Mouse (Mus musculus): ENCODE data around the gene Gm21693. TPM values are rescaled to one million over a fixed set of nuclear protein-coding genes. Genes with fewer than 3 reads are reported as not detected.
"Not testable (repeated sequence)": the region's sequence is repeated elsewhere in the genome, so short reads cannot be mapped to it uniquely, and the experiment has no call there.

The Gm21693 gene
- total RNA-seq (2021): not detected
- long read RNA-seq, experiment 1: 0 reads
- long read RNA-seq, experiment 2: 0 reads

DNA sequence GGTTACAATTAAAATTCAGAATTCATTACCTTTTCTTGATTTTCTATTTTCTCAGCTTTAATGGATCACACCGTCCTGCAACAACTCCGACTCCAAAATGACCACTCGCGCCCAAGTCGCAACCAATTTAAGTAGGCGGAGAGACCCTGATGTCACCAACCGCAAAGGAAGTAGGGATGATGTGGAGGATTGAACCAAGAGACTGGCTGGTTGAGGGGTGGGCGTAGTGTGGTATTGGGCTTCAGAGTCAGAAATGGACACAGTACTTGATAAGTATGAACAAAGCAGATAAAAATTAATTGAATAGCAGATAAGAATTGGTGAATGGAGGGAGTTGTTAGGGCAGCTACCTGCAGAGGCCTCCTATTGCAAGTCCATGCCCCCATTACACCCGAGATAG is at the start of gene Gm21693:
TSS of gene Gm21693 (minus strand) at position 101 of the 400 bp plus-strand sequence.
- DNase-seq (ENCODE audit: low spot score in 2 of 2); intact Hi-C loops (cut with DNase I): not testable (repeated sequence)

- peak in 1 of 2 experiments; percentile 1 for DNase-seq (ENCODE audit: low spot score in 2 of 2)
- intact Hi-C loops (cut with DNase I): not testable (repeated sequence)
Measured at GRCm38 (mm10) chrY:3340661-3341060, 4.5 kb downstream of the Gm21693 start.

GRCm38 (mm10) chrY:3306349-3306748 is 38.8 kb downstream of the Gm21693 start, which contains the start of gene Gm21677:
TSS of gene Gm21677 (minus strand) at chrY:3306449.
- DNase-seq (ENCODE audit: low spot score in 2 of 2); intact Hi-C loops (cut with DNase I): not testable (repeated sequence)

Other genes starting within 250 kb of the Gm21693 start
- gene Gm21677, start 38.9 kb downstream of the Gm21693 start, total RNA-seq (2021): not detected
- not detected for gene Gm21704, start 64.8 kb upstream of the Gm21693 start, total RNA-seq (2021)
- not detected for gene Gm21708, start 64.8 kb upstream of the Gm21693 start, total RNA-seq (2021)

All from left cerebral cortex, postnatal 14 days (tissue).